Mouse (Mus musculus) skeletal muscle tissue, postnatal 0 days (tissue): ENCODE results near the gene Olfr1164. TPM values are rescaled to one million over a fixed set of nuclear protein-coding genes. Genes with fewer than 3 reads are reported as not detected.

ENCODE experiments used
- polyA plus RNA-seq: library from polyadenylated mRNA; unstranded; fragments of >200 nt; fragmentation: Nextera tagmentation; extraction: Ambion mirVana; gene quantifications from 2 replicates; pipeline ENCODE4 v1.2.1, GENCODE M21; 2015

Gene Olfr1164
- not detected in 2 replicates for polyA plus RNA-seq

DNA sequence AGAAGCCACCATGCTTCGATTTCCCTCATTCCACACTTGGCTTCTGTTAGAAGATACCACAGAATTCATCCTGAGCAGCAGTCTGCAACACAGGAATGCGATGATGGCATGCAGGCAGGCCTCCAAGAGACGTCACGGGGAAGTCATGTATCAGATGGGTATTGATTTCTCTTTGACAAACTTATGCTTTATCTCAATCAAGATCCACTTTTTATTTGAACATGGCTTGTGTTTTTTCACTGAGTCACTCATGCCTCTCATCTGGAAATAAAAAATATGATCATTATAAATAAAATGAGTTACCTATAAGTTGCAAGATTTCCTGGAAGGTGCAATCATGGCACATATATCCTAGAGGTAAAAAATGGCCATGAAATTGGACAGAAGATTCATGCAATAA is at the start of gene Olfr1164:
TSS of gene Olfr1164 (minus strand) at position 101 of the 400 bp plus-strand sequence.

DNA sequence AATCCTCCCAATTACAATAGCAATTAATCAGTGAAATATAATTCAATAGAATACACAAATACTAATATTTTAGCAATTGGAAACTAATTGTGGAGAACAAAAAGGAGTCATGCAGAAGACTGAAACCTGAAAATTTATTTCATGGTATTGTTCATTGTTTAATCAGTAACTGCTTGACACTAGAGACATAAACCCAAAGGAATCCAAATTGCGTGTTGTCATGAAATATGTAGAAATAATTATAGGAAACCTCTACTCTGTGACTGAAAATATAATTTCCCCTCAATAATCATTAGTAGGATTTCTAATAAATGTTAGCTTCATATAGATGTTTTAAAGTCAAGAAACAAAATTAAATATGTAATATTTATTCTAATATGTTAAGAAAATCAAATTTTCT is 34.4 kb upstream of the Olfr1164 start, which contains the start of gene Olfr1166:
TSS of gene Olfr1166 (minus strand) at position 101 of the 400 bp plus-strand sequence.

DNA sequence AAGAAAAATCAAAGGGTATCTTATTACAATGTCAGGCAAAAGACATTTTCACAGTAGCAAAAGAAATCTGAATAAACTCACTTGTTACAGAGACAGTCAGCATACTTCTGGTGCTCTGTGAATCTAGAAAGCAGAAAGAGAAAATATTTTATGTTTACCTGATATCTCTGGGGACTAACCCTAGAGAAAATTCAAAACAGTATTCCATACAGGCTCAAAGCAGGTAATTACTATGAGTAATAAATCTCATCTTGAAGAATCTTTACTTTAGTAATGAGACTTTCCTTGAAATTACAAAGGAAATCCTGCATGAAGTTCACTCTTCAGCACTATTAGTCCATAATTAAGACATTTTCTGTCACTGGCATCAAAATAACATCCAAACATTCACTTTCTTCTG is 22.0 kb downstream of the Olfr1164 start, which contains the start of gene Olfr1163:
TSS of gene Olfr1163 (minus strand) at position 101 of the 400 bp plus-strand sequence.

DNA sequence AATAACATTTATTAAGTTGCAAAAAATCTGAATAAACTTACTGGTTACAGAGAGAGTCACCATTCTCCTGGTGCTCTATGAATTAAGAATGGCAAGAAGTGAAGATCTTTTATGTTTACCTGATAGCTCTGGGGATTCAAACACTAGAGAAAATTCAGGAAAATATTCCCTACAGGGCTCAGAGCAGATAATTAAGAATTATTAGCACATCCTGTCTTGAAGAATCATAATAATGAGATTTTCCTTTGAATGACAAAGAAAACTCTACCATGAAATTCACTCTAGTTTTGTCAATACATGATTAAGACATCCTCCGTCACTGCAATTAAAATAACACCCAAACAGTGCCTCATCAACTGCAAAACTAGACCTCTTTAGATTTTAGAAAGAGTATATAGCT is 42.7 kb downstream of the Olfr1164 start, which contains the start of gene Olfr1162:
TSS of gene Olfr1162 (minus strand) at position 101 of the 400 bp plus-strand sequence.

Other genes starting within 250 kb of the Olfr1164 start
- not detected in 2 replicates for gene Olfr1150-ps1, start 250.0 kb downstream of the Olfr1164 start, polyA plus RNA-seq
- gene Olfr1151, start 238.1 kb downstream of the Olfr1164 start, polyA plus RNA-seq = not detected in 2 replicates
- gene Olfr1152, start 227.5 kb downstream of the Olfr1164 start, polyA plus RNA-seq = not detected in 2 replicates
- not detected in 2 replicates for gene Olfr1153, start 199.0 kb downstream of the Olfr1164 start, polyA plus RNA-seq
- not detected in 2 replicates for gene Olfr1154, start 188.8 kb downstream of the Olfr1164 start, polyA plus RNA-seq
- gene Olfr1155, start 148.8 kb downstream of the Olfr1164 start, polyA plus RNA-seq = not detected in 2 replicates
- not detected in 2 replicates for gene Olfr1156, start 140.9 kb downstream of the Olfr1164 start, polyA plus RNA-seq
- gene Olfr1157, start 125.7 kb downstream of the Olfr1164 start, polyA plus RNA-seq = not detected in 2 replicates
- gene Olfr74, start 119.3 kb downstream of the Olfr1164 start, polyA plus RNA-seq = not detected in 2 replicates
- gene Olfr1158, start 103.9 kb downstream of the Olfr1164 start, polyA plus RNA-seq = not detected in 2 replicates
- not detected in 2 replicates for gene Olfr1160, start 85.7 kb downstream of the Olfr1164 start, polyA plus RNA-seq
- not detected in 2 replicates for gene Olfr1161, start 71.2 kb downstream of the Olfr1164 start, polyA plus RNA-seq
- gene Olfr73, start 56.3 kb downstream of the Olfr1164 start, polyA plus RNA-seq = not detected in 2 replicates
- gene Olfr1162, start 42.8 kb downstream of the Olfr1164 start, polyA plus RNA-seq = not detected in 2 replicates
- gene Olfr1163, start 22.1 kb downstream of the Olfr1164 start, polyA plus RNA-seq = not detected in 2 replicates
- not detected in 2 replicates for gene Olfr1166, start 34.3 kb upstream of the Olfr1164 start, polyA plus RNA-seq
- gene Olfr1167, start 61.2 kb upstream of the Olfr1164 start, polyA plus RNA-seq = not detected in 2 replicates
- gene Olfr1168, start 87.9 kb upstream of the Olfr1164 start, polyA plus RNA-seq = not detected in 2 replicates
- not detected in 2 replicates for gene Olfr1170, start 134.4 kb upstream of the Olfr1164 start, polyA plus RNA-seq
- not detected in 2 replicates for gene Olfr1173, start 185.9 kb upstream of the Olfr1164 start, polyA plus RNA-seq
- not detected in 2 replicates for gene Olfr1174-ps, start 221.2 kb upstream of the Olfr1164 start, polyA plus RNA-seq
- gene Olfr1175-ps, start 233.2 kb upstream of the Olfr1164 start, polyA plus RNA-seq = not detected in 2 replicates
- gene Olfr1176, start 242.8 kb upstream of the Olfr1164 start, polyA plus RNA-seq = not detected in 2 replicates